Mouse (Mus musculus) erythroblast, embryonic 14.5 days (primary cell): ENCODE results near the gene Grin3b. TPM values are rescaled to one million over a fixed set of nuclear protein-coding genes. Genes with fewer than 3 reads are reported as not detected.
A peak's percentile ranks its signal among the peaks of the same experiment; 100 is the strongest.

Experiments used
- H3K27me3 ChIP-seq: 2 replicates; pipeline ENCODE4 v1.6.1; 2012; ENCODE audit warnings: inconsistent platforms; ENCODE audit not compliant: control insufficient read depth
- H3K36me3 ChIP-seq: 2 replicates; pipeline ENCODE4 v1.6.1; 2012; ENCODE audit warnings: mild to moderate bottlenecking, inconsistent platforms; ENCODE audit not compliant: control insufficient read depth
- H3K4me1 ChIP-seq: 2 replicates; pipeline ENCODE4 v1.6.1; 2012; ENCODE audit warnings: inconsistent platforms; ENCODE audit not compliant: control insufficient read depth
- H3K4me3 ChIP-seq: replicated peaks from 2 replicates; pipeline ENCODE3; 2012; ENCODE audit warnings: moderate library complexity, mild to moderate bottlenecking, inconsistent platforms
- H3K9me3 ChIP-seq: 2 replicates; pipeline ENCODE4 v1.6.1; 2012; ENCODE audit warnings: low read length, inconsistent platforms, mixed read lengths; ENCODE audit not compliant: control insufficient read depth
- GATA1 ChIP-seq: IDR thresholded peaks from 2 replicates; pipeline ENCODE4 v1.6.1; 2012; ENCODE audit warnings: low read length, inconsistent platforms, mixed read lengths
- TAL1 ChIP-seq: IDR thresholded peaks from 3 replicates; pipeline ENCODE4 v1.6.1; 2012; ENCODE audit warnings: low read length, inconsistent platforms, mixed read lengths
- polyA plus RNA-seq: library from polyadenylated mRNA; stranded (reverse); fragments of >175 nt; gene quantifications from 2 replicates; pipeline ENCODE4 v1.2.3, GENCODE M21; 2012

Gene Grin3b
- polyA plus RNA-seq, 1 experiment: not detected

GRCm38 (mm10) chr10:80001945-80002344 lies 31.4 kb downstream of the Grin3b start:
- TF ChIP-seq GATA1 (no peak), TAL1 (no peak)
- H3K9me3 ChIP-seq: no peaks in the 10 kb centered on the region
- H3K4me3 ChIP-seq: no peak overlapping the region
- H3K36me3 ChIP-seq: peaks cover 93% of the 10 kb centered on the region
- H3K27me3 ChIP-seq: no peaks in the 10 kb centered on the region; the same call in 1 of the 2 replicates
- peaks cover 77% of the 10 kb centered on the region for H3K4me1 ChIP-seq

- peaks cover 73% of the 10 kb centered on the region for H3K4me1 ChIP-seq
- H3K36me3 ChIP-seq: peaks cover 100% of the 10 kb centered on the region
- no peaks in the 10 kb centered on the region; the same call in 1 of the 2 replicates for H3K27me3 ChIP-seq
- TF ChIP-seq GATA1: no peak
- TF ChIP-seq TAL1: no peak
- H3K4me3 ChIP-seq: no peak overlapping the region
- H3K9me3 ChIP-seq: no peaks in the 10 kb centered on the region
Observed at GRCm38 (mm10) chr10:80002829-80003228, 32.3 kb downstream of the Grin3b start.

- no peak overlapping the region for H3K4me3 ChIP-seq
- H3K9me3 ChIP-seq: peaks cover 2% of the 10 kb centered on the region
- no peak for TF ChIP-seq TAL1
- TF ChIP-seq GATA1: no peak
- no peaks in the 10 kb centered on the region; the same call in 1 of the 2 replicates for H3K27me3 ChIP-seq
- peaks cover 100% of the 10 kb centered on the region for H3K36me3 ChIP-seq
- H3K4me1 ChIP-seq: peaks cover 66% of the 10 kb centered on the region
Observed at GRCm38 (mm10) chr10:80003374-80004232, 33.1 kb downstream of the Grin3b start.

- H3K4me3 ChIP-seq: no peak overlapping the region
- H3K9me3 ChIP-seq: peaks cover 7% of the 10 kb centered on the region
- no peak for TF ChIP-seq GATA1
- TF ChIP-seq TAL1: no peak
- peaks cover 59% of the 10 kb centered on the region for H3K4me1 ChIP-seq
- H3K27me3 ChIP-seq: no peaks in the 10 kb centered on the region; the same call in 1 of the 2 replicates
- H3K36me3 ChIP-seq: peaks cover 100% of the 10 kb centered on the region
Observed at GRCm38 (mm10) chr10:80004233-80004705, 33.8 kb downstream of the Grin3b start.

- peaks cover 35% of the 10 kb centered on the region for H3K4me1 ChIP-seq
Observed at GRCm38 (mm10) chr10:80011740-80012139, 41.2 kb downstream of the Grin3b start.

GRCm38 (mm10) chr10:80013609-80014008 lies 43.1 kb downstream of the Grin3b start:
- Histone ChIP-seq H3K4me1 (peaks cover 49% of the 10 kb centered on the region), H3K36me3 (peaks cover 83% of the 10 kb centered on the region), H3K27me3 (peaks cover 22% of the 10 kb centered on the region), H3K9me3 (peaks cover 30% of the 10 kb centered on the region), H3K4me3 (no peak overlapping the region)
- no peak for TF ChIP-seq TAL1
- no peak for TF ChIP-seq GATA1

More at GRCm38 (mm10) chr10:80011740-80012139, 41.2 kb downstream of the Grin3b start:
- H3K9me3 ChIP-seq: peaks cover 32% of the 10 kb centered on the region
- peaks cover 22% of the 10 kb centered on the region for H3K27me3 ChIP-seq
- H3K4me3 ChIP-seq: no peak overlapping the region
- TF ChIP-seq GATA1 (no peak), TAL1 (no peak)
- H3K36me3 ChIP-seq: peaks cover 98% of the 10 kb centered on the region

- peaks cover 73% of the 10 kb centered on the region for H3K36me3 ChIP-seq
- no peak overlapping the region for H3K4me3 ChIP-seq
- peaks cover 22% of the 10 kb centered on the region for H3K9me3 ChIP-seq
- peaks cover 59% of the 10 kb centered on the region for H3K4me1 ChIP-seq
- peaks cover 24% of the 10 kb centered on the region for H3K27me3 ChIP-seq
- no peak for TF ChIP-seq GATA1
- TF ChIP-seq TAL1: no peak
Observed at GRCm38 (mm10) chr10:80014484-80015290, 44.2 kb downstream of the Grin3b start.

GRCm38 (mm10) chr10:80015583-80015982 lies 45.1 kb downstream of the Grin3b start:
- TF ChIP-seq GATA1 (no peak), TAL1 (no peak)
- Histone ChIP-seq H3K9me3 (peaks cover 14% of the 10 kb centered on the region), H3K36me3 (peaks cover 72% of the 10 kb centered on the region), H3K4me1 (peaks cover 68% of the 10 kb centered on the region), H3K4me3 (no peak overlapping the region), H3K27me3 (peaks cover 25% of the 10 kb centered on the region)

- Histone ChIP-seq H3K36me3 (peaks cover 71% of the 10 kb centered on the region), H3K9me3 (peaks cover 4% of the 10 kb centered on the region), H3K4me1 (peaks cover 74% of the 10 kb centered on the region), H3K27me3 (peaks cover 20% of the 10 kb centered on the region), H3K4me3 (peak within 1 kb of the TSS; percentile 65)
- no peak for TF ChIP-seq GATA1
- TF ChIP-seq TAL1: no peak
Observed at GRCm38 (mm10) chr10:80016511-80016910, 46.0 kb downstream of the Grin3b start, which contains the start of gene Arhgap45. TSS of gene Arhgap45 (plus strand) at chr10:80016653.
